Mouse (Mus musculus): ENCODE measurements around the gene Rabepk. TPM values are rescaled to one million over a fixed set of nuclear protein-coding genes. Genes with fewer than 3 reads are reported as not detected.

The Rabepk gene
- total and polyA plus RNA-seq, 3 experiments: 62.1 to 88.4 (median 68.8) TPM

- no peak for DNase-seq (ENCODE audit: extremely low read depth)
- no peaks in the 10 kb centered on the region for H3K9me3 ChIP-seq (replicated peaks; ENCODE audit: low read length)
- no peak overlapping the region for H3K4me2 ChIP-seq (ENCODE audit: insufficient read depth, low read depth, poor library complexity, severe bottlenecking)
- H3K4me1 ChIP-seq (ENCODE audit: control insufficient read depth in 1 of 2, insufficient read depth in 2 of 2): peaks cover 0 to 27% of the 10 kb centered on the region in 2 experiments; a peak in 2 of 4 replicates
- no peak overlapping the region for H3K4me3 ChIP-seq (replicated peaks in 1 of 3; ENCODE audit: low read depth in 2 of 3, low read length in 2 of 3, poor library complexity in 1 of 3)
- dilution Hi-C loops (cut with MboI; ENCODE audit: extremely low pct_ligation_motif_present, extremely low pct_unique_long_range_greater_than_20kb, low sequenced_read_pairs) (no loop called here), in situ Hi-C loops (cut with MboI; ENCODE audit: low pct_ligation_motif_present, low pct_unique_long_range_greater_than_20kb, low sequenced_read_pairs) (no loop called here)
- no peak for TF ChIP-seq CHD1 (IDR thresholded peaks at IDR 0.05; ENCODE audit: low read depth, low read length)
- TF ChIP-seq KAT2A (IDR thresholded peaks at IDR 0.05; ENCODE audit: insufficient replicate concordance, low read length): no peak
- no peak for TF ChIP-seq MAZ (IDR thresholded peaks at IDR 0.05; ENCODE audit: low read depth, low read length)
- no peak for TF ChIP-seq PAX5 (IDR thresholded peaks at IDR 0.05; ENCODE audit: low read length)
- TF ChIP-seq SIN3A (IDR thresholded peaks at IDR 0.05; ENCODE audit: low read length): no peak
- TF ChIP-seq POLR2AphosphoS2 (IDR thresholded peaks at IDR 0.05; ENCODE audit: low read depth, low read length): no peak
- no peak for TF ChIP-seq ETS1 (conservative IDR thresholded peaks at IDR 0.05; ENCODE audit: low read depth, low read length)
- TF ChIP-seq NRF1 (IDR thresholded peaks at IDR 0.05; ENCODE audit: low read depth, low read length): no peak
- H3K9ac ChIP-seq (ENCODE audit: insufficient read depth, low read depth): no peak overlapping the region
- H3K27me3 ChIP-seq (replicated peaks): no peaks in the 10 kb centered on the region
- H3K79me2 ChIP-seq (replicated peaks; ENCODE audit: control insufficient read depth, extremely low read depth, insufficient read depth, poor library complexity, severe bottlenecking): peaks cover 51% of the 10 kb centered on the region
- H3K27ac ChIP-seq (ENCODE audit: insufficient read depth, low read depth): no peak overlapping the region
- peaks cover 0 to 31% of the 10 kb centered on the region in 2 experiments for H3K36me3 ChIP-seq (replicated peaks in 1 of 2; ENCODE audit: control insufficient read depth in 1 of 2, insufficient read depth in 1 of 2, low read length in 1 of 2)
Measured at GRCm38 (mm10) chr2:34750245-34750644, 49.5 kb downstream of the Rabepk start.

GRCm38 (mm10) chr2:34748479-34748878 is 51.2 kb downstream of the Rabepk start:
- Histone ChIP-seq H3K4me1 (ENCODE audit: control insufficient read depth in 1 of 2, insufficient read depth in 2 of 2) (peaks cover 0 to 23% of the 10 kb centered on the region in 2 experiments; a peak in 2 of 4 replicates), H3K9me3 (replicated peaks; ENCODE audit: low read length) (no peaks in the 10 kb centered on the region), H3K27ac (ENCODE audit: insufficient read depth, low read depth) (no peak overlapping the region), H3K4me3 (replicated peaks in 1 of 3; ENCODE audit: low read depth in 2 of 3, low read length in 2 of 3, poor library complexity in 1 of 3) (no peak overlapping the region), H3K4me2 (ENCODE audit: insufficient read depth, low read depth, poor library complexity, severe bottlenecking) (no peak overlapping the region), H3K79me2 (replicated peaks; ENCODE audit: control insufficient read depth, extremely low read depth, insufficient read depth, poor library complexity, severe bottlenecking) (peaks cover 48% of the 10 kb centered on the region), H3K36me3 (replicated peaks in 1 of 2; ENCODE audit: control insufficient read depth in 1 of 2, insufficient read depth in 1 of 2, low read length in 1 of 2) (peaks cover 2 to 38% of the 10 kb centered on the region in 2 experiments), H3K9ac (ENCODE audit: insufficient read depth, low read depth) (no peak overlapping the region), H3K27me3 (replicated peaks) (no peaks in the 10 kb centered on the region)
- in situ Hi-C loops (cut with MboI; ENCODE audit: low pct_ligation_motif_present, low pct_unique_long_range_greater_than_20kb, low sequenced_read_pairs): no loop called here
- no peak for TF ChIP-seq POLR2A (IDR thresholded peaks at IDR 0.05; ENCODE audit: low read depth, low read length)
- TF ChIP-seq CHD2 (IDR thresholded peaks at IDR 0.05; ENCODE audit: low read length): no peak
- no peak for TF ChIP-seq POLR2AphosphoS2 (IDR thresholded peaks at IDR 0.05; ENCODE audit: low read depth, low read length)
- TF ChIP-seq ZKSCAN1 (IDR thresholded peaks at IDR 0.05; ENCODE audit: borderline replicate concordance, low read depth, low read length): no peak
- no peak for TF ChIP-seq TCF12 (IDR thresholded peaks at IDR 0.05; ENCODE audit: low read depth, low read length)
- TF ChIP-seq USF1 (IDR thresholded peaks at IDR 0.05; ENCODE audit: low read depth, low read length): no peak
- TF ChIP-seq MAFK (IDR thresholded peaks at IDR 0.05; ENCODE audit: insufficient replicate concordance, low read length): no peak
- TF ChIP-seq MAZ (IDR thresholded peaks at IDR 0.05; ENCODE audit: low read depth, low read length): no peak
- no peak for TF ChIP-seq JUN (IDR thresholded peaks at IDR 0.05; ENCODE audit: insufficient read depth, low read depth, low read length)
- no peak for TF ChIP-seq ELF1 (IDR thresholded peaks at IDR 0.05; ENCODE audit: low read depth, low read length)
- TF ChIP-seq NRF1 (IDR thresholded peaks at IDR 0.05; ENCODE audit: low read depth, low read length): no peak
- no peak for TF ChIP-seq BHLHE40 (IDR thresholded peaks at IDR 0.05; ENCODE audit: low read depth, low read length)
- TF ChIP-seq IRF4 (IDR thresholded peaks at IDR 0.05; ENCODE audit: low read depth, low read length): no peak
- no peak for TF ChIP-seq GABPA (IDR thresholded peaks at IDR 0.05; ENCODE audit: insufficient replicate concordance, low read depth, low read length)
- TF ChIP-seq ZC3H11A (IDR thresholded peaks at IDR 0.05; ENCODE audit: low read depth, low read length): no peak
- no peak for TF ChIP-seq SMC3 (IDR thresholded peaks at IDR 0.05; ENCODE audit: low read depth, low read length)
- no peak for TF ChIP-seq MXI1 (IDR thresholded peaks at IDR 0.05; ENCODE audit: low read depth, low read length)
- TF ChIP-seq ZMIZ1 (IDR thresholded peaks at IDR 0.05; ENCODE audit: low read depth, low read length): no peak
- TF ChIP-seq MYC (IDR thresholded peaks at IDR 0.05; ENCODE audit: low read depth, low read length): no peak
- dilution Hi-C loops (cut with MboI; ENCODE audit: extremely low pct_ligation_motif_present, extremely low pct_unique_long_range_greater_than_20kb, low sequenced_read_pairs): no loop called here
- no peak for DNase-seq (ENCODE audit: extremely low read depth)

Data from CH12.LX (cell line).